In the genomic region with DNA sequence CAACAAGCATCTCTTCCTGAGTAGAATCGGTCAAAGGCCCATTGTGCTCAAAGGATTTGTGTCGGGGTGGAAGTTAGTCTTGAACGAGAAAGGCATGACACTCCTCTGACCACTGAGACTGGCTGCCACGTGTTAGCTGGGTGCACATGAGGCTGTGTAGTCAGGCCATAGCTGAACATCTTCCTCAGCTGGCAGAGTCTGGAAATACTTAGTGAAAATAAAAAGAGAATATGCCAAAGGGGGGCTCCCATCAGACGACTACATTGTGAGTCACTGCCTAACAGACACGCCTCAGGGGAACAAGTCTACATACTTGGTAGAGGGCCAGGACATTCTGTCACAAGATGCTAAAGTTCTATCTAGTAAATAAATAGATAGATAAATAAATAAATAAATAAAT, we compare ENCODE assay signal across 23 mouse cellular contexts. TPM values are rescaled to one million over a fixed set of nuclear protein-coding genes. Genes with fewer than 3 reads are reported as not detected.
"Had no signal": no experiment of that assay in that cellular context is flagged by ENCODE, and none has a peak within 500 bp of the region (broad histone marks: within the 10 kb centered on the region; RNA-seq: fewer than 3 reads in every experiment).

No protein-coding gene starts in this region.

- H3K9ac ChIP-seq: kidney, embryonic 15.5 days; limb, embryonic 12.5 days; limb, embryonic 15.5 days; liver, embryonic 14.5 days; liver, postnatal 0 days; lung, embryonic 15.5 days; midbrain, embryonic 13.5 days; neural tube, embryonic 13.5 days; stomach, embryonic 15.5 days had no signal

- DNase-seq: kidney, postnatal 14 days; kidney, postnatal 4 days; left cerebral cortex, postnatal 4 days; liver, postnatal 0 days; retina, postnatal 1 day; right cerebral cortex, postnatal 25 days; spleen, adult 18-20 months; thymus, postnatal 25 days had no signal

- H3K4me3 ChIP-seq: kidney, embryonic 15.5 days; limb, embryonic 12.5 days; limb, embryonic 15.5 days; lung, embryonic 15.5 days; megakaryocyte, embryonic 14.5 days; midbrain, embryonic 10.5 days; midbrain, embryonic 13.5 days; myocyte; neural tube, embryonic 13.5 days; stomach, embryonic 15.5 days had no signal

- H3K27me3 ChIP-seq: kidney, embryonic 15.5 days; limb, embryonic 12.5 days; limb, embryonic 15.5 days; lung, embryonic 15.5 days; neural tube, embryonic 13.5 days; stomach, embryonic 15.5 days had no signal

- H3K27ac ChIP-seq: kidney, embryonic 15.5 days; limb, embryonic 12.5 days; limb, embryonic 15.5 days; liver, embryonic 14.5 days; lung, embryonic 15.5 days; midbrain, embryonic 10.5 days; midbrain, embryonic 13.5 days; neural tube, embryonic 13.5 days; stomach, embryonic 15.5 days had no signal

- H3K36me3 ChIP-seq: kidney, embryonic 15.5 days; limb, embryonic 12.5 days; limb, embryonic 15.5 days; lung, embryonic 15.5 days; midbrain, embryonic 10.5 days; midbrain, embryonic 13.5 days; neural tube, embryonic 13.5 days; stomach, embryonic 15.5 days had no signal

- ATAC-seq: liver, postnatal 0 days; midbrain, embryonic 13.5 days; midbrain, embryonic 16.5 days had no signal

- H3K9me3 ChIP-seq: kidney, embryonic 15.5 days; limb, embryonic 12.5 days; limb, embryonic 15.5 days; lung, embryonic 15.5 days; midbrain, embryonic 10.5 days; midbrain, embryonic 13.5 days; neural tube, embryonic 13.5 days; stomach, embryonic 15.5 days had no signal

- H3K4me2 ChIP-seq: kidney, embryonic 15.5 days; limb, embryonic 12.5 days; limb, embryonic 15.5 days; liver, embryonic 11.5 days; lung, embryonic 15.5 days; midbrain, embryonic 13.5 days; neural tube, embryonic 13.5 days; stomach, embryonic 15.5 days had no signal

- H3K4me1 ChIP-seq: megakaryocyte, embryonic 14.5 days; midbrain, embryonic 13.5 days had no signal

RNA-seq across cellular contexts. Expression of gene Tril, which starts 16.5 kb away (rescaled TPM):
- total RNA-seq: monocyte, adult 5-6 weeks; neutrophil, adult 5-6 weeks had no signal
